Mouse (Mus musculus) kidney, embryonic 16.5 days (tissue): Measurements from ENCODE around the gene Tst. TPM values are rescaled to one million over a fixed set of nuclear protein-coding genes. Genes with fewer than 3 reads are reported as not detected.

Experiments used
- ATAC-seq: fragments of 200-750 bp; cut with Nextera tagmentation; 2 replicates; pipeline ENCODE4 v1.8.0; 2017; ENCODE audit warnings: moderate TSS enrichment; ENCODE audit not compliant: low FRiP score, low TSS enrichment
- H3K27ac ChIP-seq: fragments of 300-500 bp; sonication (generic); 2 replicates; pipeline ENCODE4 v1.5.1; 2014; ENCODE audit warnings: low read length
- H3K27me3 ChIP-seq: fragments of 300-500 bp; sonication (generic); 2 replicates; pipeline ENCODE4 v1.6.1; 2014; ENCODE audit warnings: low read length, control low read depth, mixed read lengths; ENCODE audit not compliant: insufficient read depth
- H3K36me3 ChIP-seq: fragments of 300-500 bp; sonication (generic); 2 replicates; pipeline ENCODE4 v1.6.1; 2014; ENCODE audit warnings: low read length, control low read depth, mixed read lengths; ENCODE audit not compliant: insufficient read depth
- H3K4me1 ChIP-seq: fragments of 300-500 bp; sonication (generic); 2 replicates; pipeline ENCODE4 v1.6.1; 2014; ENCODE audit warnings: low read length, control low read depth, mixed read lengths; ENCODE audit not compliant: insufficient read depth
- H3K4me2 ChIP-seq: fragments of 300-500 bp; sonication (generic); replicated peaks from 2 replicates; pipeline ENCODE4 v1.6.1; 2014; ENCODE audit warnings: low read depth, low read length
- H3K4me3 ChIP-seq: fragments of 300-500 bp; sonication (generic); 2 replicates; pipeline ENCODE4 v1.5.1; 2014; ENCODE audit warnings: mild to moderate bottlenecking, low read length
- H3K9ac ChIP-seq: fragments of 300-500 bp; sonication (generic); replicated peaks from 2 replicates; pipeline ENCODE4 v1.6.1; 2014; ENCODE audit warnings: low read length
- H3K9me3 ChIP-seq: fragments of 300-500 bp; sonication (generic); 2 replicates; pipeline ENCODE4 v1.6.1; 2016; ENCODE audit warnings: low read length, control low read depth
- WGBS: fragments of 180-500 bp; shearing (Covaris S2); extraction: QIAGEN DNeasy Blood & Tissue Kit; methylation state at CpG from one replicate; pipeline ENCODE4 v1.1.7; 2014; 5-methylcytosine and 5-hydroxymethylcytosine counted together
- polyA plus RNA-seq: library from polyadenylated mRNA; unstranded; fragments of >200 nt; fragmentation: Nextera tagmentation; extraction: Ambion mirVana; gene quantifications from 2 replicates; pipeline ENCODE4 v1.2.1, GENCODE M21; 2015

The Tst gene
- 64.4 and 76.4 TPM in 2 replicates for polyA plus RNA-seq

- 2% methylated on average over 33 of the region's 34 CpGs for WGBS
- Histone ChIP-seq H3K27ac (peak within 1 kb of the TSS; percentile 97), H3K4me1 (peaks cover 53% of the 10 kb centered on the region), H3K9me3 (no peaks in the 10 kb centered on the region), H3K4me2 (peak within 1 kb of the TSS; percentile 76), H3K4me3 (peak within 1 kb of the TSS; percentile 69), H3K36me3 (no peaks in the 10 kb centered on the region), H3K27me3 (peaks cover 21% of the 10 kb centered on the region), H3K9ac (peak within 1 kb of the TSS; percentile 82)
- peak; percentile 84 for ATAC-seq
Measured at GRCm38 (mm10) chr15:78405517-78406211, at the start of gene Tst. Tst (minus strand) TSS chr15:78405907.

- ATAC-seq = no peak
- WGBS = 72% methylated on average over 4 of the region's 4 CpGs
- H3K4me1 ChIP-seq = no peaks in the 10 kb centered on the region
Measured at GRCm38 (mm10) chr15:78455168-78455567, 49.5 kb upstream of the Tst start.

DNA sequence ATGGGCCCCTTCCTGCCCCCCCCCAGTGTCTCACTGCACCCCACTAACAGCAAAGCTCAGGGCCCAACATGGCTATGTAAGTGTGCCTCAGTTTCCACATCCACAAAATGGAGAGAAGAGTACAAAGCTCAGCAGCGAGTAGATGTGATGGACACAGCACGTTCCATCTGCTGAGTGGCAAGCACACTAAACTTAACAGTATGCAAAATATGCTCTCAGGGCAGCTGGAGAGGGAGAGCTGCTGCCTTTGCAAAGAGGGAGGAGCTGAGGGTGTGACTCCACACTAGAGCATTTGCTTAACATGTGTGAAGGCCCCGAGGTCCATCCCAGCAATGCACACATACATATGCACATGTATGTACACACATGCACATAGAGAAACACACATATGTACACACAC lies 47.2 kb upstream of the Tst start:
- H3K4me3 ChIP-seq = no peak overlapping the region
- no peak overlapping the region for H3K4me2 ChIP-seq
- H3K27ac ChIP-seq = no peak overlapping the region
- 0 out of 2 replicates have a peak, but pooled peaks cover 5% of the 10 kb centered on the region for H3K4me1 ChIP-seq
- no peak overlapping the region for H3K9ac ChIP-seq
- WGBS = 82% methylated on average over 3 of the region's 3 CpGs
- H3K9me3 ChIP-seq = no peaks in the 10 kb centered on the region
- no peaks in the 10 kb centered on the region for H3K36me3 ChIP-seq
- no peak for ATAC-seq
- no peaks in the 10 kb centered on the region for H3K27me3 ChIP-seq

More at GRCm38 (mm10) chr15:78455168-78455567, 49.5 kb upstream of the Tst start:
- H3K4me2 ChIP-seq = no peak overlapping the region
- no peak overlapping the region for H3K4me3 ChIP-seq
- H3K36me3 ChIP-seq = no peaks in the 10 kb centered on the region
- H3K9me3 ChIP-seq = no peaks in the 10 kb centered on the region
- no peaks in the 10 kb centered on the region for H3K27me3 ChIP-seq
- no peak overlapping the region for H3K27ac ChIP-seq
- no peak overlapping the region for H3K9ac ChIP-seq

DNA sequence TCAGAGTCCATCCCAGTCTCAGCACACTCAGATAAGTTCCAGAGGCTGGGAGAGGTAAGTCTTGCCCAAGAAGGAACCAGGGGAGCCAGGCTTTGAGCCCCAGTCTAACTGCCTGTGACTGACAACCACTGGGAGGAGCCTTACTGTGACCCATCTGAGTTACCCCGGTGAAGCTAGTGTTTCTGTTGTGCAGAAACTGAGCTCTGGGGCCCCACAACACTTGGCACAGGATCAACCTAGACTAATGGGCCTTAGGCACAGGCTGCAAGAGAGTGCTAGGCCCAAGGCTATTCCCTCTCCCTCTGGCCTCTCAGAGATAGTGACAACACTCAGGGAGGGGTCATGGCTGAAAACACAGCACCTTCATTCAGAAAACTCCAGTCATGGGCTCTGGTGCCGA lies 45.5 kb upstream of the Tst start:
- H3K36me3 ChIP-seq = no peaks in the 10 kb centered on the region
- H3K27ac ChIP-seq = no peak overlapping the region
- H3K9ac ChIP-seq = no peak overlapping the region
- no peak overlapping the region for H3K4me2 ChIP-seq
- no peaks in the 10 kb centered on the region for H3K27me3 ChIP-seq
- 67% methylated on average over 2 of the region's 2 CpGs for WGBS
- ATAC-seq = no peak
- H3K4me3 ChIP-seq = no peak overlapping the region
- H3K9me3 ChIP-seq = no peaks in the 10 kb centered on the region
- 0 out of 2 replicates have a peak, but pooled peaks cover 5% of the 10 kb centered on the region for H3K4me1 ChIP-seq

DNA sequence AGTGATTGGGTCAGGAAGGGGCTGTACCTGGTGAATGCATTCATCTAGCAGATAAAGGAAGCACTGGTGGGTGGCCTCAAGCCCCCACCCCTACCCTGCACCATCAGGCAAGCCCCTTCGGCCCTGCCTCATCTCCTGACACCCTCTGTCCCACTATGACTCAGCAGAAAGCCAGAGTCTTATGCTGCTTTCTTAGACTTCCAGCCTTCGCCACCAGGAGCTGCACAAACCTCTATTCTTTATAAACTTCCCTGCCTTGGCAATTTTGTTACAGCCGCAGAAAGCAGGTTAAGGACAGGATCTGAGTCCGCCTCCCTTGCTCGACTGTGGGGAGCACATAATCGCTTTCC lies 44.7 kb upstream of the Tst start:
- no peak overlapping the region for H3K4me3 ChIP-seq
- H3K4me2 ChIP-seq = no peak overlapping the region
- H3K27ac ChIP-seq = no peak overlapping the region
- H3K36me3 ChIP-seq = no peaks in the 10 kb centered on the region
- H3K27me3 ChIP-seq = no peaks in the 10 kb centered on the region
- H3K9me3 ChIP-seq = no peaks in the 10 kb centered on the region
- H3K9ac ChIP-seq = no peak overlapping the region
- WGBS = 86% methylated on average over 6 of the region's 6 CpGs
- ATAC-seq = no peak
- 0 out of 2 replicates have a peak, but pooled peaks cover 5% of the 10 kb centered on the region for H3K4me1 ChIP-seq

GRCm38 (mm10) chr15:78449694-78450418 lies 44.1 kb upstream of the Tst start:
- H3K27ac ChIP-seq = no peak overlapping the region
- no peak for ATAC-seq
- no peaks in the 10 kb centered on the region for H3K9me3 ChIP-seq
- 0 out of 2 replicates have a peak, but pooled peaks cover 5% of the 10 kb centered on the region for H3K4me1 ChIP-seq
- 39% methylated on average over 7 of the region's 7 CpGs for WGBS
- H3K27me3 ChIP-seq = no peaks in the 10 kb centered on the region
- H3K4me3 ChIP-seq = no peak overlapping the region
- no peak overlapping the region for H3K9ac ChIP-seq
- H3K36me3 ChIP-seq = no peaks in the 10 kb centered on the region
- H3K4me2 ChIP-seq = no peak overlapping the region

GRCm38 (mm10) chr15:78449131-78449530 lies 43.4 kb upstream of the Tst start:
- Histone ChIP-seq H3K36me3 (no peaks in the 10 kb centered on the region), H3K4me3 (no peak overlapping the region), H3K9me3 (no peaks in the 10 kb centered on the region), H3K4me1 (0 out of 2 replicates have a peak, but pooled peaks cover 5% of the 10 kb centered on the region), H3K9ac (peak overlapping the region; percentile 6; the same call in 1 of the 2 replicates), H3K27ac (no peak overlapping the region), H3K27me3 (no peaks in the 10 kb centered on the region), H3K4me2 (no peak overlapping the region)
- WGBS = 72% methylated on average over 6 of the region's 6 CpGs
- ATAC-seq = no peak

DNA sequence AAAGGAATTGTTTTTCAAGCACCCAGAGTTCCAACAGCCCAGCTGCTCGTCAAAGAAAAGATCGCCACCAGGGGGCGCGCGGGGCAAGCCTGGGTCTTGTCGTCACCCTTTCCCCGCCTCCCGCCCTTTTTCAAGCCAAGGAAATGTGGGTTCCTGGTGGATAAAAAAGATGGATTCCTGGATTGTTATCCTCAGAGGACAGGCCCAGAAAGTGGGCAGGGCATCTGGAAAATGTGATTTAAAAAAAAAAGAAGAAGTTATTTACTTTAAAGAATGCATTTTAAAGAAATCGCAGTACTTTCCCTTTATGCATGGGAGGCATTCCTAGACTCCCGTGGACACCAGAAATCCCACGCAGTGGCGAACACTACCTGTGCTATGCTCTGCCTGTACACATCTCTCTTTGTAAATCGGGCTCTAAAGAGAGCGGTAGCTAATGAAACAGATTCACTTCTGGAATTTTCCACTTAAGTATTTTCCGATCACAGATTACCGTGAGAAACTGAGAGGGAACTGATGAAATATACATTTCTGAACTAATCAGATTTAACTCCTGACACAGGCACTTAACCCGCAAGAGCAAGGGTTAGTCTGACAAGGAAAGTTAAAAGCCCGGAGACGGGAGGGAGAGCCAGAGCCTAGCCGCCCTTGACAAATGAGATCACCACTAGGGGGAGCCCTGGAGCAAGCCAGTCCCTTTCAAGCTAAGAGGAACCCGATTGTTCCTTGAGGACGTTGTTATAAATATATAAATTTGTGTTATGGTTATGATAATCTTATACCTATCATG lies 42.2 kb upstream of the Tst start:
- H3K4me3 ChIP-seq = peak overlapping the region; percentile 43
- peak; percentile 63 for ATAC-seq
- under 1% methylated on average over 22 of the region's 22 CpGs for WGBS

GRCm38 (mm10) chr15:78447121-78447520 lies 41.4 kb upstream of the Tst start:
- H3K4me2 ChIP-seq = no peak overlapping the region
- H3K4me3 ChIP-seq = no peak overlapping the region
- no peaks in the 10 kb centered on the region for H3K9me3 ChIP-seq
- H3K36me3 ChIP-seq = no peaks in the 10 kb centered on the region
- WGBS = 51% methylated on average over 7 of the region's 7 CpGs
- H3K4me1 ChIP-seq = peaks cover 13% of the 10 kb centered on the region
- no peaks in the 10 kb centered on the region for H3K27me3 ChIP-seq
- no peak for ATAC-seq
- no peak overlapping the region; the same call in 1 of the 2 replicates for H3K27ac ChIP-seq
- H3K9ac ChIP-seq = peak overlapping the region; percentile 45

More for the DNA sequence above, 42.2 kb upstream of the Tst start:
- H3K9me3 ChIP-seq = no peaks in the 10 kb centered on the region
- H3K4me1 ChIP-seq = peaks cover 13% of the 10 kb centered on the region
- peak overlapping the region; percentile 82 for H3K4me2 ChIP-seq
- peak overlapping the region; percentile 72 for H3K9ac ChIP-seq
- H3K27me3 ChIP-seq = no peaks in the 10 kb centered on the region
- peak overlapping the region; percentile 95 for H3K27ac ChIP-seq
- H3K36me3 ChIP-seq = no peaks in the 10 kb centered on the region
